In the genomic region with DNA sequence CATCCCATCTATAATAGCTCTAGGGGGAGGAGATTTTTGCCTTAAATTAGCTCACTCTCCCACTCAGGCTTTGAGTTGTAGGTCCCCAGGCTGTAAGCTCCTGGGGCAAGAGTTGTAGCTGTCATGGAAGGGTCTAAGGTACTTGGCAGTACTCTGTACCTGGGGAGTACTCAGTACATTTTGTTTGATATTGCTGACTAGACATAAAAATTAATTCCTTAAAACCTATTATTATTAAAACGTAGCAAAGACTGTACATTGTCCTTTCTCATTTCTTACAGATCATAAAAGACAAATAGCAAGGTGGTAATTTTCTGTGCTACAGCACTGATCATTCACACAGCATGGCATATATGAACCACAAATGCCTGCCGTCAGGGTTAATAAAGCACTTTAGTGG, we compare ENCODE assay signal across 26 mouse cellular contexts.
"Had no signal": no experiment of that assay in that cellular context is flagged by ENCODE, and none has a peak within 500 bp of the region (broad histone marks: within the 10 kb centered on the region; RNA-seq: fewer than 3 reads in every experiment).

No protein-coding gene starts in this region.

- H3K4me1 ChIP-seq: heart, embryonic 10.5 days; hindbrain, embryonic 10.5 days; hindbrain, embryonic 12.5 days; intestine, embryonic 15.5 days; limb, embryonic 12.5 days; liver, embryonic 13.5 days; liver, embryonic 15.5 days had no signal

- H3K9ac ChIP-seq: heart, embryonic 12.5 days; hindbrain, embryonic 12.5 days; hindbrain, embryonic 14.5 days; intestine, embryonic 15.5 days; limb, embryonic 12.5 days; liver, embryonic 13.5 days; liver, embryonic 15.5 days had no signal

- H3K4me3 ChIP-seq: gastrocnemius, adult 2 months; heart, embryonic 10.5 days; heart, embryonic 12.5 days; hindbrain, embryonic 10.5 days; hindbrain, embryonic 12.5 days; intestine, embryonic 15.5 days; limb, embryonic 12.5 days; liver, embryonic 13.5 days; liver, embryonic 15.5 days had no signal

- H3K27ac ChIP-seq: gastrocnemius, adult 2 months; heart, embryonic 10.5 days; hindbrain, embryonic 10.5 days; hindbrain, embryonic 12.5 days; hindbrain, embryonic 14.5 days; intestine, embryonic 15.5 days; limb, embryonic 12.5 days; liver, embryonic 13.5 days; liver, embryonic 15.5 days had no signal

- DNase-seq: gastrocnemius, adult 2 months; gastrocnemius, postnatal 10 days; gastrocnemius, postnatal 25 days; heart, postnatal 10 days; heart, postnatal 4 days; kidney, adult 18-20 months; kidney, adult 8-10 months; kidney, postnatal 10 days; kidney, postnatal 25 days; layer of hippocampus, adult 9-11 months; layer of hippocampus, postnatal 36 days; left cerebral cortex, postnatal 4 days; liver; liver, embryonic 13.5 days had no signal

- H3K27me3 ChIP-seq: heart, embryonic 12.5 days; hindbrain, embryonic 12.5 days; intestine, embryonic 15.5 days; limb, embryonic 12.5 days; liver, embryonic 13.5 days; liver, embryonic 15.5 days had no signal

- ATAC-seq: hindbrain, embryonic 16.5 days; inflammation-experienced regulatory T-cells, adult 6 months; intestine, embryonic 15.5 days; intestine, postnatal 0 days had no signal

- H3K4me2 ChIP-seq: heart, embryonic 12.5 days; hindbrain, embryonic 12.5 days; hindbrain, embryonic 14.5 days; intestine, embryonic 15.5 days; limb, embryonic 12.5 days; liver, embryonic 11.5 days; liver, embryonic 13.5 days; liver, embryonic 15.5 days had no signal

- H3K9me3 ChIP-seq: heart, embryonic 10.5 days; hindbrain, embryonic 12.5 days; intestine, embryonic 15.5 days; limb, embryonic 12.5 days; liver, embryonic 13.5 days; liver, embryonic 15.5 days had no signal
